Mouse (Mus musculus) lung, embryonic 15.5 days (tissue): ENCODE results near the gene Slc15a2. TPM values are rescaled to one million over a fixed set of nuclear protein-coding genes. Genes with fewer than 3 reads are reported as not detected.

Experiments
- ATAC-seq: fragments of 200-750 bp; cut with Nextera tagmentation; 2 replicates; pipeline ENCODE4 v1.8.0; 2017; ENCODE audit warnings: moderate number of reproducible peaks, borderline replicate concordance; ENCODE audit not compliant: low FRiP score, low TSS enrichment; ENCODE audit errors: extremely low read depth
- H3K27ac ChIP-seq: fragments of 300-500 bp; sonication (generic); 2 replicates; pipeline ENCODE4 v1.5.1; 2015; ENCODE audit warnings: moderate library complexity, mild to moderate bottlenecking, inconsistent platforms
- H3K27me3 ChIP-seq: fragments of 300-500 bp; sonication (generic); 2 replicates; pipeline ENCODE4 v1.6.1; 2015; ENCODE audit warnings: inconsistent platforms
- H3K36me3 ChIP-seq: fragments of 300-500 bp; sonication (generic); 2 replicates; pipeline ENCODE4 v1.6.1; 2015; ENCODE audit warnings: inconsistent platforms
- H3K4me1 ChIP-seq: fragments of 300-500 bp; sonication (generic); 2 replicates; pipeline ENCODE4 v1.6.1; 2015; ENCODE audit warnings: inconsistent platforms
- H3K4me2 ChIP-seq: fragments of 300-500 bp; sonication (generic); 2 replicates; pipeline ENCODE4 v1.6.1; 2015; ENCODE audit warnings: inconsistent platforms, mild to moderate bottlenecking, moderate library complexity
- H3K4me3 ChIP-seq: fragments of 300-500 bp; sonication (generic); 2 replicates; pipeline ENCODE4 v1.5.1; 2015; ENCODE audit warnings: mild to moderate bottlenecking, inconsistent platforms
- H3K9ac ChIP-seq: fragments of 300-500 bp; sonication (generic); 2 replicates; pipeline ENCODE4 v1.6.1; 2015; ENCODE audit warnings: inconsistent platforms
- H3K9me3 ChIP-seq: fragments of 300-500 bp; sonication (generic); 2 replicates; pipeline ENCODE4 v1.6.1; 2016; ENCODE audit warnings: inconsistent platforms
- WGBS: fragments of 180-500 bp; shearing (Covaris S2); methylation state at CpG from one replicate; pipeline ENCODE4 v1.1.7; 2015; 5-methylcytosine and 5-hydroxymethylcytosine counted together
- polyA plus RNA-seq: library from polyadenylated mRNA; unstranded; fragments of >200 nt; fragmentation: Nextera tagmentation; extraction: Ambion mirVana; gene quantifications from 2 replicates; pipeline ENCODE4 v1.2.1, GENCODE M21; 2015

The Slc15a2 gene
- 41.7 and 42.8 TPM in 2 replicates for polyA plus RNA-seq

GRCm38 (mm10) chr16:36784594-36785313, at the start of gene Slc15a2:
Slc15a2 (minus strand) TSS chr16:36784962.
- H3K27me3 ChIP-seq = no peaks in the 10 kb centered on the region
- no peaks in the 10 kb centered on the region for H3K9me3 ChIP-seq
- peak; percentile 69; the same call in 1 of the 2 replicates for ATAC-seq
- H3K36me3 ChIP-seq = no peaks in the 10 kb centered on the region
- H3K27ac ChIP-seq = peak within 1 kb of the TSS; percentile 62
- H3K4me1 ChIP-seq = no peaks in the 10 kb centered on the region
- H3K4me2 ChIP-seq = peak within 1 kb of the TSS; percentile 27; the same call in 1 of the 2 replicates
- peak within 1 kb of the TSS; percentile 40 for H3K4me3 ChIP-seq
- WGBS = 47% methylated on average over 10 of the region's 10 CpGs
- peak within 1 kb of the TSS; percentile 32; the same call in 1 of the 2 replicates for H3K9ac ChIP-seq

GRCm38 (mm10) chr16:36828820-36829219, 44.1 kb upstream of the Slc15a2 start:
- Histone ChIP-seq H3K9ac (peak overlapping the region; percentile 87), H3K27me3 (no peaks in the 10 kb centered on the region)
- peak; percentile 41; the same call in 1 of the 2 replicates for ATAC-seq

GRCm38 (mm10) chr16:36828054-36828786, 43.5 kb upstream of the Slc15a2 start, which contains the start of gene Iqcb1:
Iqcb1 (plus strand) TSS chr16:36828385.
- Histone ChIP-seq H3K27ac (peak within 1 kb of the TSS; percentile 58), H3K27me3 (no peaks in the 10 kb centered on the region), H3K4me2 (peak within 1 kb of the TSS; percentile 92), H3K9me3 (no peaks in the 10 kb centered on the region), H3K36me3 (no peaks in the 10 kb centered on the region), H3K4me1 (peaks cover 12% of the 10 kb centered on the region), H3K4me3 (peak within 1 kb of the TSS; percentile 98), H3K9ac (peak within 1 kb of the TSS; percentile 87)
- 1% methylated on average over 63 of the region's 64 CpGs for WGBS
- peak; percentile 99 for ATAC-seq

More at GRCm38 (mm10) chr16:36828820-36829219, 44.1 kb upstream of the Slc15a2 start:
- no peaks in the 10 kb centered on the region for H3K9me3 ChIP-seq
- H3K4me2 ChIP-seq = peak overlapping the region; percentile 92
- peaks cover 12% of the 10 kb centered on the region for H3K4me1 ChIP-seq
- no peaks in the 10 kb centered on the region for H3K36me3 ChIP-seq
- peak overlapping the region; percentile 98 for H3K4me3 ChIP-seq
- WGBS = 4% methylated on average over 11 of the region's 11 CpGs
- H3K27ac ChIP-seq = no peak overlapping the region

- no peaks in the 10 kb centered on the region for H3K9me3 ChIP-seq
- peak overlapping the region; percentile 98 for H3K4me3 ChIP-seq
- WGBS = 6% methylated on average over 11 of the region's 11 CpGs
- H3K4me2 ChIP-seq = peak overlapping the region; percentile 92
- no peak overlapping the region for H3K27ac ChIP-seq
- H3K4me1 ChIP-seq = peaks cover 12% of the 10 kb centered on the region
- H3K9ac ChIP-seq = peak overlapping the region; percentile 87
- no peaks in the 10 kb centered on the region for H3K27me3 ChIP-seq
- ATAC-seq = no peak
- no peaks in the 10 kb centered on the region for H3K36me3 ChIP-seq
Observed at GRCm38 (mm10) chr16:36827611-36828053, 42.9 kb upstream of the Slc15a2 start.

GRCm38 (mm10) chr16:36821474-36821873, 36.7 kb upstream of the Slc15a2 start:
- H3K27me3 ChIP-seq = no peaks in the 10 kb centered on the region
- H3K4me1 ChIP-seq = 0 out of 2 replicates have a peak, but pooled peaks cover 4% of the 10 kb centered on the region
- 2% methylated on average over 3 of the region's 3 CpGs for WGBS
- ATAC-seq = peak; percentile 42; the same call in 1 of the 2 replicates
- no peaks in the 10 kb centered on the region for H3K9me3 ChIP-seq
- H3K36me3 ChIP-seq = no peaks in the 10 kb centered on the region
- H3K9ac ChIP-seq = no peak overlapping the region
- H3K4me3 ChIP-seq = no peak overlapping the region
- H3K4me2 ChIP-seq = no peak overlapping the region
- no peak overlapping the region for H3K27ac ChIP-seq

GRCm38 (mm10) chr16:36820747-36821146, 36.0 kb upstream of the Slc15a2 start:
- H3K4me2 ChIP-seq = no peak overlapping the region
- no peaks in the 10 kb centered on the region for H3K36me3 ChIP-seq
- no peaks in the 10 kb centered on the region for H3K27me3 ChIP-seq
- no peak overlapping the region for H3K9ac ChIP-seq
- H3K27ac ChIP-seq = no peak overlapping the region
- no peak for ATAC-seq
- no peak overlapping the region for H3K4me3 ChIP-seq
- H3K4me1 ChIP-seq = 0 out of 2 replicates have a peak, but pooled peaks cover 4% of the 10 kb centered on the region
- 63% methylated on average over 3 of the region's 3 CpGs for WGBS
- H3K9me3 ChIP-seq = no peaks in the 10 kb centered on the region

GRCm38 (mm10) chr16:36820016-36820415, 35.3 kb upstream of the Slc15a2 start:
- Histone ChIP-seq H3K36me3 (no peaks in the 10 kb centered on the region), H3K9me3 (no peaks in the 10 kb centered on the region), H3K4me3 (no peak overlapping the region), H3K27ac (no peak overlapping the region), H3K4me1 (0 out of 2 replicates have a peak, but pooled peaks cover 4% of the 10 kb centered on the region), H3K27me3 (no peaks in the 10 kb centered on the region), H3K9ac (no peak overlapping the region), H3K4me2 (no peak overlapping the region)
- 66% methylated on average over 6 of the region's 6 CpGs for WGBS
- no peak for ATAC-seq

- H3K4me2 ChIP-seq = no peak overlapping the region
- WGBS = 10% methylated on average over 7 of the region's 7 CpGs
- H3K9me3 ChIP-seq = no peaks in the 10 kb centered on the region
- H3K27ac ChIP-seq = no peak overlapping the region
- H3K27me3 ChIP-seq = no peaks in the 10 kb centered on the region
- H3K36me3 ChIP-seq = no peaks in the 10 kb centered on the region
- no peak overlapping the region for H3K9ac ChIP-seq
- 0 out of 2 replicates have a peak, but pooled peaks cover 4% of the 10 kb centered on the region for H3K4me1 ChIP-seq
- no peak overlapping the region for H3K4me3 ChIP-seq
- ATAC-seq = peak; percentile 87
Observed at GRCm38 (mm10) chr16:36817321-36817926, 32.7 kb upstream of the Slc15a2 start.

- Histone ChIP-seq H3K9me3 (no peaks in the 10 kb centered on the region), H3K27ac (no peak overlapping the region), H3K4me2 (no peak overlapping the region), H3K9ac (no peak overlapping the region), H3K4me3 (no peak overlapping the region), H3K36me3 (no peaks in the 10 kb centered on the region), H3K4me1 (0 out of 2 replicates have a peak, but pooled peaks cover 3% of the 10 kb centered on the region), H3K27me3 (no peaks in the 10 kb centered on the region)
- ATAC-seq = peak; percentile 39; the same call in 1 of the 2 replicates
Observed at GRCm38 (mm10) chr16:36816916-36817315, 32.2 kb upstream of the Slc15a2 start.

GRCm38 (mm10) chr16:36813680-36814079, 28.9 kb upstream of the Slc15a2 start:
- no peak overlapping the region for H3K4me3 ChIP-seq
- H3K27ac ChIP-seq = no peak overlapping the region
- 62% methylated on average over 3 of the region's 3 CpGs for WGBS
- H3K4me1 ChIP-seq = no peaks in the 10 kb centered on the region
- H3K36me3 ChIP-seq = no peaks in the 10 kb centered on the region
- H3K9ac ChIP-seq = no peak overlapping the region
- H3K27me3 ChIP-seq = no peaks in the 10 kb centered on the region
- no peak for ATAC-seq
- no peaks in the 10 kb centered on the region for H3K9me3 ChIP-seq
- H3K4me2 ChIP-seq = no peak overlapping the region

- 79% methylated on average over 3 of the region's 3 CpGs for WGBS
- no peak overlapping the region for H3K9ac ChIP-seq
- no peaks in the 10 kb centered on the region for H3K36me3 ChIP-seq
- no peak overlapping the region for H3K4me3 ChIP-seq
- no peaks in the 10 kb centered on the region for H3K4me1 ChIP-seq
- H3K4me2 ChIP-seq = no peak overlapping the region
- no peaks in the 10 kb centered on the region for H3K27me3 ChIP-seq
- no peak for ATAC-seq
- no peaks in the 10 kb centered on the region for H3K9me3 ChIP-seq
- no peak overlapping the region for H3K27ac ChIP-seq
Observed at GRCm38 (mm10) chr16:36808616-36809015, 23.9 kb upstream of the Slc15a2 start.
